Mouse (Mus musculus): ENCODE results near the gene Tmem200c.

DNA sequence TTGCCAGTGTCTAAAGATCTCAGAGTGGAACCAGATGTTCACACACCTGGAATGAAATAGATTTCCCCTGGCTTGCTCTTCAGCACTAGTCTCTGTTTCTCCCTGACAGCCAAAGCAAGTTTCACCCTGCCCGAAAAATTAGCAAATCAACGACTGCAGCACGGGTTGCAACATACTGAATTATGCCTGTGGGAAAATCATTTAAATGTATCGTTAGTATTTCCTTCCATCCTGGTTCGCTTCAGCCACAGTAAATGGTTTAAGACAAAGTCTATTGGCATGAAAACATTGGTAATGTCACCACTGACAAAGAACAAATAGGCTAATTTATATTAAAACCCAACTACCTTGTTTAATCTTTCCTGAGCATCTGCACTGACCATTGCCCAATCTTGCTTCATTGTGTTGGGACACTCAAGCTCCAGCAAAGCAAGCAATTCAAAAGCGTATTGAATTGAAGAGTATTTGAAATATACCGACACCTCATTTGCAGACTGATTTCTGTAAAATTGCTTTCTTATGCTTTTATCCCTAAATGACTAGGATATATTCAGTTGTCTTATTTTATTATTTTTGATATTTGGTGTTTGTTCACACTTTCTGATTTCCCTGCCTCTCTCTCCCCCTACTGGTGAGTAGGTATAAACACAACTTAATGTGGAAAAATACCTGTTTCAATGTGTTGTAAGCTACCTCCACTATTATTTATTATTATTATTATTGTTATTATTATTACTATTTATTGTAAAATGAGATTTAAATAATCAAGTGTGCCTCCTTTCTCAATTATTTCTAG lies 25.9 kb downstream of the Tmem200c start:
- TF ChIP-seq POLR2A (IDR thresholded peaks at IDR 0.05; ENCODE audit: control insufficient read depth, extremely low read depth, insufficient read depth, low read length, poor library complexity) (no peak), CTCF (IDR thresholded peaks at IDR 0.05; ENCODE audit: borderline replicate concordance, control insufficient read depth, extremely low read depth, insufficient read depth, low read length, poor library complexity) (no peak)

Measured in thymus, adult 2 months (tissue).